Mouse (Mus musculus) neural tube, embryonic 11.5 days (tissue): ENCODE data around the gene Spg20. TPM values are rescaled to one million over a fixed set of nuclear protein-coding genes. Genes with fewer than 3 reads are reported as not detected.

Experiments used
- ATAC-seq: fragments of 200-750 bp; cut with Nextera tagmentation; 2 replicates; pipeline ENCODE4 v1.8.0; 2017; ENCODE audit warnings: moderate number of reproducible peaks, mild to moderate bottlenecking, moderate TSS enrichment, moderate library complexity; ENCODE audit not compliant: insufficient read depth, low FRiP score, low TSS enrichment
- DNase-seq: peaks from one replicate; pipeline ENCODE4 v3.0.0-alpha.2; 2015; ENCODE audit warnings: low spot score
- H3K27ac ChIP-seq: fragments of 300-500 bp; sonication (generic); 2 replicates; pipeline ENCODE4 v1.5.1; 2014; ENCODE audit warnings: low read depth, mild to moderate bottlenecking, low read length
- H3K27me3 ChIP-seq: fragments of 300-500 bp; sonication (generic); 2 replicates; pipeline ENCODE4 v1.6.1; 2014; ENCODE audit warnings: mild to moderate bottlenecking, low read length, mixed read lengths; ENCODE audit not compliant: control insufficient read depth, insufficient read depth
- H3K36me3 ChIP-seq: fragments of 300-500 bp; sonication (generic); 2 replicates; pipeline ENCODE4 v1.6.1; 2014; ENCODE audit warnings: mild to moderate bottlenecking, low read length, moderate library complexity, mixed read lengths; ENCODE audit not compliant: control insufficient read depth, insufficient read depth
- H3K4me1 ChIP-seq: fragments of 300-500 bp; sonication (generic); 2 replicates; pipeline ENCODE4 v1.6.1; 2014; ENCODE audit warnings: low read length, mixed read lengths; ENCODE audit not compliant: control insufficient read depth, insufficient read depth
- H3K4me2 ChIP-seq: fragments of 300-500 bp; sonication (generic); 2 replicates; pipeline ENCODE4 v1.6.1; 2014; ENCODE audit warnings: low read depth, mild to moderate bottlenecking, moderate library complexity
- H3K4me3 ChIP-seq: fragments of 300-500 bp; sonication (generic); 2 replicates; pipeline ENCODE4 v1.5.1; 2014; ENCODE audit warnings: low read depth, low read length
- H3K9ac ChIP-seq: fragments of 300-500 bp; sonication (generic); 2 replicates; pipeline ENCODE4 v1.6.1; 2014; ENCODE audit warnings: mild to moderate bottlenecking, low read length
- H3K9me3 ChIP-seq: fragments of 300-500 bp; sonication (generic); 2 replicates; pipeline ENCODE4 v1.6.1; 2016; ENCODE audit warnings: low read length; ENCODE audit not compliant: control insufficient read depth
- WGBS: fragments of 180-500 bp; shearing (Covaris S2); extraction: QIAGEN DNeasy Blood & Tissue Kit; methylation state at CpG from one replicate; pipeline ENCODE4 v1.1.7; 2014; 5-methylcytosine and 5-hydroxymethylcytosine counted together
- polyA plus RNA-seq: library from polyadenylated mRNA; unstranded; fragments of >200 nt; fragmentation: Nextera tagmentation; extraction: Ambion mirVana; gene quantifications from 2 replicates; pipeline ENCODE4 v1.2.1, GENCODE M21; 2014

Gene Spg20
- polyA plus RNA-seq, 1 experiment from 2014 or later = 55.4 TPM

DNA sequence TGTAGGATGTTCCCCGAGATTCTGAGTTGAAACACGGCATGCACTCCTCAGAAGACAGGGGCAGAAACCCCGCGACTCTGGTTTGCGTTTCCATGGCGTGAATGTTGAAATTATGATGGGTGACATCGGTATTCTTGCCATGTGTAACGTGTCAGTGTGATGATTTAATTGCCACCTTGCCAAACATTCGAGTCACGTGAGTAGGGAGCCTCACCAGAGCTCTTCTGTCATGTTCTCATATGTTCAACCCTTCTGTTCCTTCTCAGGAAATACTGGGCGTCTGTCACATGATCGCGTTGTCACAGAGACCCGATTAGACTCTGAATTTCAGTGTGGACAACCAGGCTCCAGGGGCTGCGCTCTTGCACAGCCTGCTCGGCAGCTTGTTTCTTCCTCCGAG is 5.9 kb upstream of the Spg20 start:
- H3K9ac ChIP-seq = no peak overlapping the region
- H3K27ac ChIP-seq = no peak overlapping the region
- H3K9me3 ChIP-seq = no peaks in the 10 kb centered on the region
- ATAC-seq (no peak), DNase-seq (no peak)
- no peak overlapping the region for H3K4me3 ChIP-seq
- H3K4me2 ChIP-seq = no peak overlapping the region
- WGBS = 92% methylated on average over 17 of the region's 17 CpGs
- no peaks in the 10 kb centered on the region for H3K4me1 ChIP-seq
- no peaks in the 10 kb centered on the region for H3K27me3 ChIP-seq
- no peaks in the 10 kb centered on the region for H3K36me3 ChIP-seq

- no peak overlapping the region for H3K4me3 ChIP-seq
- no peak overlapping the region for H3K4me2 ChIP-seq
- H3K27ac ChIP-seq = no peak overlapping the region
- H3K27me3 ChIP-seq = no peaks in the 10 kb centered on the region
- H3K4me1 ChIP-seq = no peaks in the 10 kb centered on the region
- DNase-seq = no peak
- no peak overlapping the region for H3K9ac ChIP-seq
- ATAC-seq = no peak
- no peaks in the 10 kb centered on the region for H3K9me3 ChIP-seq
- no peaks in the 10 kb centered on the region for H3K36me3 ChIP-seq
- WGBS = 82% methylated on average over 4 of the region's 4 CpGs
These were observed 2.8 kb upstream of the Spg20 start for GRCm38 (mm10) chr3:55109097-55109496.

- WGBS = 51% methylated on average over 16 of the region's 16 CpGs
- peak overlapping the region; percentile 60 for H3K4me2 ChIP-seq
- H3K27ac ChIP-seq = no peak overlapping the region
- H3K9me3 ChIP-seq = no peaks in the 10 kb centered on the region
- no peaks in the 10 kb centered on the region for H3K27me3 ChIP-seq
- no peaks in the 10 kb centered on the region for H3K4me1 ChIP-seq
- DNase-seq (no peak), ATAC-seq (no peak)
- H3K36me3 ChIP-seq = peaks cover 12% of the 10 kb centered on the region
- H3K4me3 ChIP-seq = peak overlapping the region; percentile 54
- peak overlapping the region; percentile 85 for H3K9ac ChIP-seq
These were observed 955 bp downstream of the Spg20 start for GRCm38 (mm10) chr3:55112710-55113415.

DNA sequence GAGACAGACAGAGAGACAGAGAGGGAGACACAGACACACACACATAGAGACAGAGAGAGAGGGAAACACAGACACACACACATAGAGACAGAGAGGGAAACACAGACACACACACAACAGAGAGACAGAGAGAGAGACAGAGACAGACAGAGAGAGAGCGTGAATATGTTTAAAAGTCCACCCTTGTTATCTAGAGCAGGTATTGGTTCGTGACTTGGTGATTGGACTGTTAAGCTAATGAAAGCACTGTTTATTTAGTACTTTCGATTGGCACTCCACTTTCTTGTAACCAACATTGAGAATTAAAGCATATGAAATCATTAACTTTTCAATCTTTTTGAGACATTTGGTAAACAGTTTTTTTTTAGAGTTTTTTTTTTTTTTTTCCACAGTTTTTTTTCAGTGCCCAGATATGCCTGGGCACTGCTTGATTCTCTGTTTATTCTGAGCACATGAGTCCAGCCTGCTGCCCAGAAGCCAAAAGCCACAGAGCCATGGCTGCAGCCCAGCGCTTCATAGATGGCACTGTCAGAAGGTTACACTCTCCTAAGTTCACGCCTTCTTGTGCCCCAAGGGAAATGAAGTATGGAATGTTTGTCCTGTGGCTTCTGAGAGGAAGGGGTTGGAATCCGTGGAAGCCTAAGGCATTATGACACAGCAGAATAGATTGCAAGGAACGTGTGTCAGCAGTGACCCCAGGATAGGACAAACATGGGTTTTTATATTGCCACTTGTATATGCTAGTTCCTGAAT is 2.6 kb downstream of the Spg20 start:
- no peaks in the 10 kb centered on the region for H3K27me3 ChIP-seq
- H3K9me3 ChIP-seq = no peaks in the 10 kb centered on the region
- H3K9ac ChIP-seq = no peak overlapping the region
- WGBS = 61% methylated on average over 7 of the region's 7 CpGs
- H3K4me3 ChIP-seq = no peak overlapping the region
- no peak overlapping the region for H3K27ac ChIP-seq
- no peak overlapping the region for H3K4me2 ChIP-seq
- ATAC-seq (no peak), DNase-seq (no peak)
- peaks cover 16% of the 10 kb centered on the region for H3K36me3 ChIP-seq
- no peaks in the 10 kb centered on the region for H3K4me1 ChIP-seq

- H3K4me3 ChIP-seq = no peak overlapping the region
- no peak for ATAC-seq
- whole genome bisulfite sequencing = 54% methylated on average over 1 of the region's 1 CpGs
- H3K9me3 ChIP-seq = no peaks in the 10 kb centered on the region
- no peak overlapping the region for H3K27ac ChIP-seq
- no peak overlapping the region for H3K4me2 ChIP-seq
- DNase-seq = no peak
- H3K27me3 ChIP-seq = no peaks in the 10 kb centered on the region
- H3K9ac ChIP-seq = no peak overlapping the region
- no peaks in the 10 kb centered on the region for H3K4me1 ChIP-seq
- H3K36me3 ChIP-seq = peaks cover 17% of the 10 kb centered on the region
These were observed 3.2 kb downstream of the Spg20 start for GRCm38 (mm10) chr3:55115071-55115470.

DNA sequence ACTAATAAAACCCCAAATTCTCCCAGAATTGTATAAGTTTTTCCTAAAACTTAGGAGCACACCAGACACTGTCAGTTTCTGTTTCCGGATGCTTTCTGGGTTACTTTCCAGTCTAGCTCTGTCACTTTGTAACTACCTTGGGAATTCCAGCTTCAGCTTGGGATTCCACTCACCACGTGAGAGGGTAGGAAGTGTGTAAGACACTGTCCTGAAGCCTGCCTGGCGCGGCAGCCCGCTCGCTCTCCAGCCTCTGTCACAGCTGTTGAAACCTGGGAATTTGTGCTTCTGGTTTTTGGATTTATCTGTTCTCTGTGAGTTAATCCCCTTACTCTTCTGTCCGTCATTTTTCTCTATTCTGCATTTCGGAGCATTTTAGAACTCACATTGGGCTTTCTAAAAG is 4.1 kb downstream of the Spg20 start:
- DNase-seq (no peak), ATAC-seq (no peak)
- H3K27me3 ChIP-seq = no peaks in the 10 kb centered on the region
- 91% methylated on average over 8 of the region's 8 CpGs for WGBS
- H3K36me3 ChIP-seq = peaks cover 17% of the 10 kb centered on the region
- H3K27ac ChIP-seq = no peak overlapping the region
- no peaks in the 10 kb centered on the region for H3K4me1 ChIP-seq
- no peak overlapping the region for H3K4me2 ChIP-seq
- H3K9me3 ChIP-seq = no peaks in the 10 kb centered on the region
- H3K9ac ChIP-seq = no peak overlapping the region
- H3K4me3 ChIP-seq = no peak overlapping the region

DNA sequence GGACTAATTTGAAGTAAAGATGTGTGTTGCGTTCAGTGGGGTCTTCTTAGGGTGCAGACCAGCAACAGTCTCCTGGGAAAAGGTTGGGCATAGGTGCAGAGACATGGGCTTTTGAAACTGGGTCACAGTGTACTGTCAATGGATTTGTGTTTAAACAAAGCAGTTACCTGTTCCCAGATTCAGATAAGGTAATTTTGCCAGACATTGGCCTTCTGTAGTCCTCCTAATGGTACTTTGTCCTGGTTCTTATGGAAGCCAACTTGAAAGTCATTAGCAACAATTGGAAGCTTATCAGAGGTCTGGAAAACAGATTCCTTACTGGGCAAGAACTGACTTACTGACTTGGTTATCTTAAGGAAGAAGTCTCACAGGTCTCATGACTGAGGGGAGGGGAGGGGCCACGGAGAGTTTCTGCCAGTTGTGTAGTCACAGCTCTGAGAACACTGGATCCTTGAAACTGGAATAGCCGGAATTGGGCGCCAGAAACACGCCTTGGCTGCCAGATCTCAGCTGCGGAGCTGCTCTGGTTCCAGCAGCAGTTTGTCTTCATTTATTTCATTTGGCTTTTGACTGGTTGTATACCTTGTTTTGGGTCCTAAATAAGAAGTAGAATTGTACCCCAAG is 7.5 kb downstream of the Spg20 start:
- Histone ChIP-seq H3K27ac (no peak overlapping the region), H3K4me3 (no peak overlapping the region), H3K4me1 (no peaks in the 10 kb centered on the region), H3K36me3 (peaks cover 23% of the 10 kb centered on the region), H3K27me3 (no peaks in the 10 kb centered on the region), H3K9me3 (no peaks in the 10 kb centered on the region), H3K9ac (no peak overlapping the region), H3K4me2 (no peak overlapping the region)
- WGBS = 94% methylated on average over 6 of the region's 6 CpGs
- ATAC-seq (no peak), DNase-seq (no peak)

GRCm38 (mm10) chr3:55122336-55122870 is 10.5 kb downstream of the Spg20 start:
- DNase-seq (no peak), ATAC-seq (no peak)
- Histone ChIP-seq H3K27me3 (no peaks in the 10 kb centered on the region), H3K4me3 (no peak overlapping the region), H3K4me1 (no peaks in the 10 kb centered on the region), H3K4me2 (no peak overlapping the region), H3K9ac (no peak overlapping the region), H3K36me3 (peaks cover 18% of the 10 kb centered on the region), H3K27ac (no peak overlapping the region), H3K9me3 (no peaks in the 10 kb centered on the region)
- 92% methylated on average over 3 of the region's 3 CpGs for WGBS
